Mouse (Mus musculus): Measurements from ENCODE around the gene Tubb2b. TPM values are rescaled to one million over a fixed set of nuclear protein-coding genes. Genes with fewer than 3 reads are reported as not detected.

The Tubb2b gene
- total RNA-seq, 2 experiments from 2014 or later, result 0.15 TPM; not detected in 1

GRCm38 (mm10) chr13:34143389-34143788, 13.1 kb upstream of the Tubb2b start:
- ATAC-seq (ENCODE audit: poor library complexity, severe bottlenecking), result no peak

GRCm38 (mm10) chr13:34136605-34137004, 6.3 kb upstream of the Tubb2b start:
- ATAC-seq (ENCODE audit: poor library complexity, severe bottlenecking), result no peak

- no peak for ATAC-seq (ENCODE audit: poor library complexity, severe bottlenecking)
Measured at GRCm38 (mm10) chr13:34134276-34134675, 4.0 kb upstream of the Tubb2b start.

- no peak for ATAC-seq (ENCODE audit: poor library complexity, severe bottlenecking)
Measured at GRCm38 (mm10) chr13:34133326-34134071, 3.2 kb upstream of the Tubb2b start.

GRCm38 (mm10) chr13:34132875-34133274, 2.6 kb upstream of the Tubb2b start:
- ATAC-seq (ENCODE audit: poor library complexity, severe bottlenecking), result no peak

GRCm38 (mm10) chr13:34132299-34132698, 2.0 kb upstream of the Tubb2b start:
- no peak for ATAC-seq (ENCODE audit: poor library complexity, severe bottlenecking)

- peak; percentile 28; the same call in 1 of the 2 replicates for ATAC-seq (ENCODE audit: poor library complexity, severe bottlenecking)
Measured at GRCm38 (mm10) chr13:34131708-34132060, 1.4 kb upstream of the Tubb2b start.

GRCm38 (mm10) chr13:34131011-34131707, 893 bp upstream of the Tubb2b start:
- peak; percentile 33; the same call in 1 of the 2 replicates for ATAC-seq (ENCODE audit: poor library complexity, severe bottlenecking)

GRCm38 (mm10) chr13:34129485-34130225, 611 bp downstream of the Tubb2b start:
- ATAC-seq (ENCODE audit: poor library complexity, severe bottlenecking), result peak; percentile 30

GRCm38 (mm10) chr13:34128276-34129114, 1.8 kb downstream of the Tubb2b start:
- ATAC-seq (ENCODE audit: poor library complexity, severe bottlenecking), result no peak

- ATAC-seq (ENCODE audit: poor library complexity, severe bottlenecking), result no peak
Measured at GRCm38 (mm10) chr13:34125711-34126110, 4.6 kb downstream of the Tubb2b start.

GRCm38 (mm10) chr13:34120536-34120935, 9.7 kb downstream of the Tubb2b start:
- ATAC-seq (ENCODE audit: poor library complexity, severe bottlenecking), result no peak

GRCm38 (mm10) chr13:34119406-34119805, 10.9 kb downstream of the Tubb2b start:
- no peak for ATAC-seq (ENCODE audit: poor library complexity, severe bottlenecking)

GRCm38 (mm10) chr13:34118816-34119215, 11.4 kb downstream of the Tubb2b start:
- no peak for ATAC-seq (ENCODE audit: poor library complexity, severe bottlenecking)

GRCm38 (mm10) chr13:34116508-34116907, 13.8 kb downstream of the Tubb2b start:
- ATAC-seq (ENCODE audit: poor library complexity, severe bottlenecking), result no peak

GRCm38 (mm10) chr13:34114654-34115053, 15.6 kb downstream of the Tubb2b start:
- ATAC-seq (ENCODE audit: poor library complexity, severe bottlenecking), result no peak

GRCm38 (mm10) chr13:34113086-34113485, 17.2 kb downstream of the Tubb2b start:
- ATAC-seq (ENCODE audit: poor library complexity, severe bottlenecking), result no peak

GRCm38 (mm10) chr13:34112369-34113081, 17.7 kb downstream of the Tubb2b start:
- no peak for ATAC-seq (ENCODE audit: poor library complexity, severe bottlenecking)

- ATAC-seq (ENCODE audit: poor library complexity, severe bottlenecking), result no peak
Measured at GRCm38 (mm10) chr13:34111878-34112277, 18.4 kb downstream of the Tubb2b start.

GRCm38 (mm10) chr13:34111019-34111418, 19.2 kb downstream of the Tubb2b start:
- ATAC-seq (ENCODE audit: poor library complexity, severe bottlenecking), result no peak
